Mouse (Mus musculus) T-helper 2 cell (primary cell): Measurements from ENCODE around the gene Lingo1.

Source experiments
- in situ Hi-C: fragments of 300-600 bp; cut with MboI, MseI; formaldehyde crosslinking; loops from one replicate; pipeline ENCODE4 v1.15.1; 2025; ENCODE audit warnings: high pct_unique_total_duplicates

Lingo1 gene

GRCm38 (mm10) chr9:56608691-56609351 is 187.4 kb downstream of the Lingo1 start:
- in situ Hi-C loops, result no loop called here

- in situ Hi-C loops, result no loop called here
These were observed 190.1 kb downstream of the Lingo1 start for GRCm38 (mm10) chr9:56606082-56606740.

GRCm38 (mm10) chr9:56605443-56605806 is 190.8 kb downstream of the Lingo1 start:
- in situ Hi-C loops, result no loop called here

GRCm38 (mm10) chr9:56604797-56605442 is 191.3 kb downstream of the Lingo1 start:
- in situ Hi-C loops, result no loop called here

- in situ Hi-C loops, result no loop called here
These were observed 195.6 kb downstream of the Lingo1 start for GRCm38 (mm10) chr9:56600655-56601054.

GRCm38 (mm10) chr9:56592639-56593038 is 203.6 kb downstream of the Lingo1 start:
- in situ Hi-C loops, result loop anchor here (25.0 kb wide), 1 partner anchor 595 kb away; no protein-coding TSS in a partner anchor

- in situ Hi-C loops, result loop anchor here (25.0 kb wide), 1 partner anchor 596 kb away; no protein-coding TSS in a partner anchor
These were observed 204.9 kb downstream of the Lingo1 start for GRCm38 (mm10) chr9:56591248-56591888.

GRCm38 (mm10) chr9:56589762-56590161 is 206.5 kb downstream of the Lingo1 start:
- in situ Hi-C loops, result loop anchor here (25.0 kb wide), 1 partner anchor 598 kb away; no protein-coding TSS in a partner anchor

- in situ Hi-C loops, result loop anchor here (25.0 kb wide), 1 partner anchor 603 kb away; no protein-coding TSS in a partner anchor
These were observed 212.2 kb downstream of the Lingo1 start for GRCm38 (mm10) chr9:56584043-56584424.

GRCm38 (mm10) chr9:56583139-56584042 is 212.9 kb downstream of the Lingo1 start:
- in situ Hi-C loops, result loop anchor here (25.0 kb wide), 1 partner anchor 604 kb away; no protein-coding TSS in a partner anchor

- in situ Hi-C loops, result loop anchor here (25.0 kb wide), 1 partner anchor 605 kb away; no protein-coding TSS in a partner anchor
These were observed 213.6 kb downstream of the Lingo1 start for GRCm38 (mm10) chr9:56582628-56583027.

- in situ Hi-C loops, result loop anchor here (25.0 kb wide), 1 partner anchor 606 kb away; no protein-coding TSS in a partner anchor
These were observed 214.6 kb downstream of the Lingo1 start for GRCm38 (mm10) chr9:56581700-56582099.

- in situ Hi-C loops, result loop anchor here (25.0 kb wide), 1 partner anchor 606 kb away; no protein-coding TSS in a partner anchor
These were observed 215.3 kb downstream of the Lingo1 start for GRCm38 (mm10) chr9:56581016-56581415.

- in situ Hi-C loops, result loop anchor here (25.0 kb wide), 1 partner anchor 607 kb away; no protein-coding TSS in a partner anchor
These were observed 216.2 kb downstream of the Lingo1 start for GRCm38 (mm10) chr9:56580101-56580500.

GRCm38 (mm10) chr9:56577405-56577804 is 218.9 kb downstream of the Lingo1 start:
- in situ Hi-C loops, result loop anchor here (25.0 kb wide), 1 partner anchor 610 kb away; no protein-coding TSS in a partner anchor

- in situ Hi-C loops, result no loop called here
These were observed 223.5 kb downstream of the Lingo1 start for GRCm38 (mm10) chr9:56572534-56573479.
